Mouse (Mus musculus): ENCODE measurements at regions not wholly inside any gene's neighbourhood (a gene's known extent, or its start where the extent isn't known, plus 50 kb on each side); places are given as distances from the start of the nearest gene placed in this dataset.

- TF ChIP-seq CTCF (IDR thresholded peaks at IDR 0.05; ENCODE audit: low read depth) (no peak), EP300 (IDR thresholded peaks at IDR 0.05; ENCODE audit: low read depth) (no peak)
These were observed 296.4 kb downstream of the Pdcd6ip start for GRCm38 (mm10) chr9:113411638-113412037.

Measured in liver, postnatal 0 days (tissue).